Mouse (Mus musculus) CD8-positive naive resting alpha-beta T cell, adult 2 months (primary cell): Measurements from ENCODE around the gene Fmnl2.
A peak's percentile ranks its signal among the peaks of the same experiment; 100 is the strongest.

Experiments
- DNase-seq, 2 experiments: peaks; one replicate each; pipeline ENCODE4 v3.0.0; 2022; ENCODE audit warnings: low read depth in 2 of 2, low spot score in 2 of 2

Fmnl2 gene

GRCm38 (mm10) chr2:53029716-53030431 lies 172.2 kb downstream of the Fmnl2 start:
- DNase-seq, result no peak

- no peak for DNase-seq
Measured at GRCm38 (mm10) chr2:53030432-53030826, 172.8 kb downstream of the Fmnl2 start.

GRCm38 (mm10) chr2:53038253-53038652 lies 180.6 kb downstream of the Fmnl2 start:
- no peak for DNase-seq

GRCm38 (mm10) chr2:53038737-53039136 lies 181.1 kb downstream of the Fmnl2 start:
- no peak for DNase-seq

GRCm38 (mm10) chr2:53047031-53047430 lies 189.4 kb downstream of the Fmnl2 start:
- DNase-seq, result no peak

- no peak for DNase-seq
Measured at GRCm38 (mm10) chr2:53047749-53048387, 190.2 kb downstream of the Fmnl2 start.

GRCm38 (mm10) chr2:53050376-53050775 lies 192.7 kb downstream of the Fmnl2 start:
- DNase-seq, result no peak

GRCm38 (mm10) chr2:53051502-53051901 lies 193.8 kb downstream of the Fmnl2 start:
- DNase-seq, result peak; percentile 20 to 43

- no peak for DNase-seq
Measured at GRCm38 (mm10) chr2:53053714-53054113, 196.1 kb downstream of the Fmnl2 start.

GRCm38 (mm10) chr2:53056556-53056955 lies 198.9 kb downstream of the Fmnl2 start:
- no peak for DNase-seq

- DNase-seq, result no peak
Measured at GRCm38 (mm10) chr2:53057291-53057690, 199.6 kb downstream of the Fmnl2 start.

GRCm38 (mm10) chr2:53061363-53062000 lies 203.8 kb downstream of the Fmnl2 start:
- no peak for DNase-seq

- DNase-seq, result no peak
Measured at GRCm38 (mm10) chr2:53066973-53067372, 209.3 kb downstream of the Fmnl2 start.

GRCm38 (mm10) chr2:53070607-53071006 lies 212.9 kb downstream of the Fmnl2 start:
- no peak for DNase-seq

- DNase-seq, result no peak
Measured at GRCm38 (mm10) chr2:53079693-53080286, 222.1 kb downstream of the Fmnl2 start.

- no peak for DNase-seq
Measured at GRCm38 (mm10) chr2:53082045-53082444, 224.4 kb downstream of the Fmnl2 start.

- DNase-seq, result no peak
Measured at GRCm38 (mm10) chr2:53082501-53082900, 224.8 kb downstream of the Fmnl2 start.

GRCm38 (mm10) chr2:53083241-53083640 lies 225.6 kb downstream of the Fmnl2 start:
- DNase-seq, result no peak

- DNase-seq, result peak in 1 of 2 experiments; percentile 11
Measured at GRCm38 (mm10) chr2:53085617-53086202, 228.1 kb downstream of the Fmnl2 start.

GRCm38 (mm10) chr2:53088744-53089143 lies 231.1 kb downstream of the Fmnl2 start:
- peak; percentile 4 to 5 for DNase-seq

- DNase-seq, result peak; percentile 11 to 18
Measured at GRCm38 (mm10) chr2:53095031-53095430, 237.4 kb downstream of the Fmnl2 start.
